Mouse (Mus musculus): ENCODE results near the gene 4930469K13Rik. TPM values are rescaled to one million over a fixed set of nuclear protein-coding genes. Genes with fewer than 3 reads are reported as not detected.

Gene 4930469K13Rik
- polyA plus RNA-seq, 1 experiment from 2014 or later = not detected

DNA sequence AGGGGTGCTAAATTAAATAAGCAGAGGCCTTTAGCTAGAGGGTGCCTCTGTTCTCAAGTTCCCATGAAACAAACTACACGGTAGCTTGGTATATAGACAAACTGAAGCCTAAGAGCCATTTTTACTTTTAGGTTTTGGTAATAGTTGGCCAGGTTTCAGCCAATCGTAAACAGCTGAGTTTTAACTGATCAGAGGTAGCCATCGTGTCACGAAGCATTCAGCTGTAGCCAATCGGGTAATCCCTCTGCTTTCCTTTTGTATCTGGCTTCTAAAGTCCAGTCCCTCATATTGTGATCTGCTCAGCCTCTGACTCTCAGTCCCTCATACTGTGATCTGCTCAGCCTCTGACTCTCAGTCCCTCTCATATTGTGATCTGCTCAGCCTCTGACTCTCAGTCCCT lies 68.7 kb downstream of the 4930469K13Rik start:
- H3K4me3 ChIP-seq (ENCODE audit: low read length) = no peak overlapping the region
- no peak overlapping the region for H3K9ac ChIP-seq (replicated peaks; ENCODE audit: low read length)
- ATAC-seq (ENCODE audit: low FRiP score, low TSS enrichment) = no peak
- H3K27me3 ChIP-seq (ENCODE audit: insufficient read depth, low read length) = no peaks in the 10 kb centered on the region
- no peaks in the 10 kb centered on the region for H3K9me3 ChIP-seq (ENCODE audit: low read length)
- no peaks in the 10 kb centered on the region for H3K4me1 ChIP-seq (ENCODE audit: insufficient read depth, low read length)
- WGBS = 74% methylated on average over 5 of the region's 5 CpGs
- H3K36me3 ChIP-seq (ENCODE audit: insufficient read depth, low read length) = no peaks in the 10 kb centered on the region
- no peak overlapping the region for H3K4me2 ChIP-seq (replicated peaks; ENCODE audit: low read depth, low read length)
- H3K27ac ChIP-seq (ENCODE audit: low read length) = no peak overlapping the region

DNA sequence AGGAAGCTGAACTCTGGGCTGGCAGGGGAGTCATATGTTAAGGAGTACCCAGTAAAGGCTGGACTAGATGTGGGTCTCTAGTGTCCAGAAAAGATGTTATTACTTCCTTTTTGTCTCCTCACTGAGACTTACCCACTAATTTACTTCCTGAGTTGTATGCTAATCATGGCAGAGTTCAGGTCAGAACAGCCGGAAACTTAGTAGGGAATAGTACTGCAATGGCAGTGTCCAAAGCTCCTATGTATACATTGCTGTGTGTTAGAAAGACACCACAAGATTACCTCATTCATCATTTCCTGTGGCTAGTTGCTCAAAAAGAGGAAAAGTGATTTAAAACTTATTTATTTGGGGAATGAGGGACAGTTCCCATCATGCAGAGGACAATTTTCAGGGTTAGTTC lies 73.3 kb downstream of the 4930469K13Rik start:
- 71% methylated on average over 1 of the region's 1 CpGs for WGBS
- Histone ChIP-seq H3K4me3 (ENCODE audit: low read length) (no peak overlapping the region), H3K9me3 (ENCODE audit: low read length) (no peaks in the 10 kb centered on the region), H3K36me3 (ENCODE audit: insufficient read depth, low read length) (no peaks in the 10 kb centered on the region), H3K4me2 (replicated peaks; ENCODE audit: low read depth, low read length) (no peak overlapping the region), H3K27me3 (ENCODE audit: insufficient read depth, low read length) (no peaks in the 10 kb centered on the region), H3K9ac (replicated peaks; ENCODE audit: low read length) (no peak overlapping the region), H3K4me1 (ENCODE audit: insufficient read depth, low read length) (no peaks in the 10 kb centered on the region), H3K27ac (ENCODE audit: low read length) (no peak overlapping the region)
- no peak for ATAC-seq (ENCODE audit: low FRiP score, low TSS enrichment)

GRCm38 (mm10) chr11:34012007-34012652 lies 86.2 kb downstream of the 4930469K13Rik start:
- no peaks in the 10 kb centered on the region for H3K9me3 ChIP-seq (ENCODE audit: low read length)
- no peak overlapping the region for H3K9ac ChIP-seq (replicated peaks; ENCODE audit: low read length)
- H3K4me3 ChIP-seq (ENCODE audit: low read length) = no peak overlapping the region
- H3K27ac ChIP-seq (ENCODE audit: low read length) = no peak overlapping the region
- H3K27me3 ChIP-seq (ENCODE audit: insufficient read depth, low read length) = no peaks in the 10 kb centered on the region
- WGBS = 80% methylated on average over 6 of the region's 6 CpGs
- H3K4me2 ChIP-seq (replicated peaks; ENCODE audit: low read depth, low read length) = no peak overlapping the region
- H3K4me1 ChIP-seq (ENCODE audit: insufficient read depth, low read length) = no peaks in the 10 kb centered on the region
- no peak for ATAC-seq (ENCODE audit: low FRiP score, low TSS enrichment)
- no peaks in the 10 kb centered on the region for H3K36me3 ChIP-seq (ENCODE audit: insufficient read depth, low read length)

DNA sequence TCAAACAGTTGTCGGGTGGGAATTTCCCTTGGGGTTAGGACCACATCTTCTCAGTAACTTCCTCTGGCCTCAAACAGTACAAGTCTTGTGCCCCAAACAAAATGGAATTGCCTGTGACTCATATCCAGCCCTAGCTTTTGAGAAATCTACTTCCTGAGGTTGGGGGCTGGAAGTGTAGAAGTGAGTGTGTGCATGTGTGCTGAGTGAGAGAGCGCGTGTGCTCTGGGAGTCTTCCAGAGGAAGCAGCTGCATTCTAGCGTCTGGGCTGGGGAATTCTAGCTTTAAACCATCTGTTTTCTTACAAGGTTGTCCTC lies 87.5 kb downstream of the 4930469K13Rik start:
- H3K27ac ChIP-seq (ENCODE audit: low read length) = peak overlapping the region; percentile 66; the same call in 1 of the 2 replicates
- 50% methylated on average over 4 of the region's 4 CpGs for WGBS
- peak; percentile 31; the same call in 1 of the 2 replicates for ATAC-seq (ENCODE audit: low FRiP score, low TSS enrichment)

GRCm38 (mm10) chr11:34010133-34010858 lies 88.1 kb downstream of the 4930469K13Rik start:
- WGBS = 72% methylated on average over 7 of the region's 7 CpGs

More for the DNA sequence above, 87.5 kb downstream of the 4930469K13Rik start:
- Histone ChIP-seq H3K27me3 (ENCODE audit: insufficient read depth, low read length) (no peaks in the 10 kb centered on the region), H3K9me3 (ENCODE audit: low read length) (no peaks in the 10 kb centered on the region), H3K9ac (replicated peaks; ENCODE audit: low read length) (no peak overlapping the region), H3K4me2 (replicated peaks; ENCODE audit: low read depth, low read length) (no peak overlapping the region), H3K4me3 (ENCODE audit: low read length) (no peak overlapping the region), H3K4me1 (ENCODE audit: insufficient read depth, low read length) (no peaks in the 10 kb centered on the region), H3K36me3 (ENCODE audit: insufficient read depth, low read length) (no peaks in the 10 kb centered on the region)

GRCm38 (mm10) chr11:34009316-34010087 lies 88.9 kb downstream of the 4930469K13Rik start:
- H3K36me3 ChIP-seq (ENCODE audit: insufficient read depth, low read length) = no peaks in the 10 kb centered on the region
- no peak overlapping the region for H3K9ac ChIP-seq (replicated peaks; ENCODE audit: low read length)
- no peak overlapping the region for H3K4me2 ChIP-seq (replicated peaks; ENCODE audit: low read depth, low read length)
- WGBS = 77% methylated on average over 12 of the region's 12 CpGs
- no peaks in the 10 kb centered on the region for H3K4me1 ChIP-seq (ENCODE audit: insufficient read depth, low read length)
- H3K27me3 ChIP-seq (ENCODE audit: insufficient read depth, low read length) = no peaks in the 10 kb centered on the region
- no peak overlapping the region for H3K27ac ChIP-seq (ENCODE audit: low read length)
- no peak for ATAC-seq (ENCODE audit: low FRiP score, low TSS enrichment)
- no peaks in the 10 kb centered on the region for H3K9me3 ChIP-seq (ENCODE audit: low read length)
- no peak overlapping the region for H3K4me3 ChIP-seq (ENCODE audit: low read length)

More at GRCm38 (mm10) chr11:34010133-34010858, 88.1 kb downstream of the 4930469K13Rik start:
- Histone ChIP-seq H3K36me3 (ENCODE audit: insufficient read depth, low read length) (no peaks in the 10 kb centered on the region), H3K4me2 (replicated peaks; ENCODE audit: low read depth, low read length) (no peak overlapping the region), H3K4me3 (ENCODE audit: low read length) (no peak overlapping the region), H3K9ac (replicated peaks; ENCODE audit: low read length) (no peak overlapping the region), H3K27ac (ENCODE audit: low read length) (peak overlapping the region; percentile 66; the same call in 1 of the 2 replicates), H3K4me1 (ENCODE audit: insufficient read depth, low read length) (no peaks in the 10 kb centered on the region), H3K27me3 (ENCODE audit: insufficient read depth, low read length) (no peaks in the 10 kb centered on the region), H3K9me3 (ENCODE audit: low read length) (no peaks in the 10 kb centered on the region)
- 0 out of 2 replicates have a peak, but pooled peaks have one; percentile 23 for ATAC-seq (ENCODE audit: low FRiP score, low TSS enrichment)

DNA sequence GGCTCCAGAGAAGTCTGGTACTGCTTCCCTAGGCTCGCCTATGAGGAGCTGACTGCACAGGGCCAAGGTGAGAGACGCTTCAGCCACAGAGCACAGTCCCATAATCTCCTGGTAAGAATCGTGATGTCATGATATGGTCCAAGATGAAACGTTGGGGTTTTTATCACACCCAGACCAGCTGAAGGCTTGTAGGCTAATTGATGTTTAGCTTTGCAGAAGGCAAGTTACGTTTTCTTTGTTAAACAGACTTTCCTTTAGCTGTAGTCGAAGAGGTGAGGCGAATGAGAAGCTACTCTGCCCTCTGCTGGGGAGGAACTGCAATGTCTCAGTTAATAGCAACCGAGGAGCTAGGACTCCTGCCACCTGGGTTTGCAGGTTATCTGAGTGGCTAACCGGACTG lies 89.7 kb downstream of the 4930469K13Rik start:
- no peaks in the 10 kb centered on the region for H3K4me1 ChIP-seq (ENCODE audit: insufficient read depth, low read length)
- H3K27ac ChIP-seq (ENCODE audit: low read length) = no peak overlapping the region
- no peak for ATAC-seq (ENCODE audit: low FRiP score, low TSS enrichment)
- H3K27me3 ChIP-seq (ENCODE audit: insufficient read depth, low read length) = no peaks in the 10 kb centered on the region
- no peaks in the 10 kb centered on the region for H3K36me3 ChIP-seq (ENCODE audit: insufficient read depth, low read length)
- no peaks in the 10 kb centered on the region for H3K9me3 ChIP-seq (ENCODE audit: low read length)
- H3K4me2 ChIP-seq (replicated peaks; ENCODE audit: low read depth, low read length) = no peak overlapping the region
- H3K9ac ChIP-seq (replicated peaks; ENCODE audit: low read length) = no peak overlapping the region
- WGBS = 45% methylated on average over 9 of the region's 9 CpGs
- H3K4me3 ChIP-seq (ENCODE audit: low read length) = no peak overlapping the region

- no peaks in the 10 kb centered on the region for H3K9me3 ChIP-seq (ENCODE audit: low read length)
- H3K27me3 ChIP-seq (ENCODE audit: insufficient read depth, low read length) = no peaks in the 10 kb centered on the region
- 87% methylated on average over 11 of the region's 11 CpGs for WGBS
- H3K36me3 ChIP-seq (ENCODE audit: insufficient read depth, low read length) = no peaks in the 10 kb centered on the region
- no peak for ATAC-seq (ENCODE audit: low FRiP score, low TSS enrichment)
- H3K4me2 ChIP-seq (replicated peaks; ENCODE audit: low read depth, low read length) = no peak overlapping the region
- H3K4me3 ChIP-seq (ENCODE audit: low read length) = no peak overlapping the region
- H3K27ac ChIP-seq (ENCODE audit: low read length) = no peak overlapping the region
- H3K4me1 ChIP-seq (ENCODE audit: insufficient read depth, low read length) = no peaks in the 10 kb centered on the region
- no peak overlapping the region for H3K9ac ChIP-seq (replicated peaks; ENCODE audit: low read length)
Observed at GRCm38 (mm10) chr11:34008214-34008613, 90.1 kb downstream of the 4930469K13Rik start.

- H3K4me2 ChIP-seq (replicated peaks; ENCODE audit: low read depth, low read length) = no peak overlapping the region
- no peaks in the 10 kb centered on the region for H3K27me3 ChIP-seq (ENCODE audit: insufficient read depth, low read length)
- 85% methylated on average over 2 of the region's 2 CpGs for WGBS
- no peak overlapping the region for H3K9ac ChIP-seq (replicated peaks; ENCODE audit: low read length)
- H3K4me3 ChIP-seq (ENCODE audit: low read length) = no peak overlapping the region
- H3K4me1 ChIP-seq (ENCODE audit: insufficient read depth, low read length) = no peaks in the 10 kb centered on the region
- no peaks in the 10 kb centered on the region for H3K9me3 ChIP-seq (ENCODE audit: low read length)
- no peak for ATAC-seq (ENCODE audit: low FRiP score, low TSS enrichment)
- H3K27ac ChIP-seq (ENCODE audit: low read length) = no peak overlapping the region
- H3K36me3 ChIP-seq (ENCODE audit: insufficient read depth, low read length) = no peaks in the 10 kb centered on the region
Observed at GRCm38 (mm10) chr11:34007616-34008015, 90.7 kb downstream of the 4930469K13Rik start.
